Mouse (Mus musculus): ENCODE data around the gene Nup188.

The Nup188 gene

DNA sequence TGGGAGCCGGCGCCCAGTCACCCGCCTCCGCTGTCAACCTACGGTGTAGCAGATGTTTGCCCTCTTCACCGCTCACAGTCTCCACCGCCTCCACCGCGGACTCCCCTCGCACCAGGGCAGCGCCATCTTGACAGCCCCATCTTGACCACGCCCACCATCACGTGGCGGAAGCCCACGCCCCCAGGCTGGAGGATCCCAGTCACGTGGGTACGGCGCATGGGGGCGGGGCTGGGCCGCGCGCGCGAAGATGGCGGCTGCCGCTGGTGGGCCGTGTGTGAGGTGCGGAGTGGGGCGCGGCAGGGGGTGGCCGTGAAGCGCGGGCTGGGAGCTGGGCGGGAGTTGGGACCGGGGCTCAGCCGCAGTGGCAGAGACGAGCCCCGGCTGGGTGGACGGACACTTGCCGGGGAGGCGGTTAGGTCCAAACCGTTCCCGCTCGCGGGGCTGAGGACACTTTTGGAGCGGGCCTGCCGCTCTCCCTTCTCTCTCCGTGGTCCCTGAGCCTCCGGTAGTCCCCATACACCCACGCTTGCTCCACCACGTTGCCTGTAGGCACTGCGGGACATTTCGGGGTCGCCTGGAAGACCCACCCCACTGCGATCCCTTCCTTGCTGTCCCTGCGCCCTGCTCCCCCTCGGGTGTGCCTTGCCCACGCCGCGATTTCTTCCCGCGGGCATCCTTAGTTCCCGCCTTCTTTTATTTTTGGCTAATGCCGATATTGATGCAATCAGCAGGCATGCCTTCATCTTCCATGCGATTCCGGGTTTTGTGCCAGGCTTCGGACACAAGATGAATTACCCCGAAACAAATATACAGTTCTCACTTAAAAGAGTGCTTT, at the start of gene Nup188, which contains the start of gene Dolk:
Gene Nup188, plus strand, starts transcription at position 206 of the 835 bp plus-strand sequence.
Gene Dolk, minus strand, starts transcription at position 143 of the 835 bp plus-strand sequence.
- DNase-seq, result peak; percentile 97

DNA sequence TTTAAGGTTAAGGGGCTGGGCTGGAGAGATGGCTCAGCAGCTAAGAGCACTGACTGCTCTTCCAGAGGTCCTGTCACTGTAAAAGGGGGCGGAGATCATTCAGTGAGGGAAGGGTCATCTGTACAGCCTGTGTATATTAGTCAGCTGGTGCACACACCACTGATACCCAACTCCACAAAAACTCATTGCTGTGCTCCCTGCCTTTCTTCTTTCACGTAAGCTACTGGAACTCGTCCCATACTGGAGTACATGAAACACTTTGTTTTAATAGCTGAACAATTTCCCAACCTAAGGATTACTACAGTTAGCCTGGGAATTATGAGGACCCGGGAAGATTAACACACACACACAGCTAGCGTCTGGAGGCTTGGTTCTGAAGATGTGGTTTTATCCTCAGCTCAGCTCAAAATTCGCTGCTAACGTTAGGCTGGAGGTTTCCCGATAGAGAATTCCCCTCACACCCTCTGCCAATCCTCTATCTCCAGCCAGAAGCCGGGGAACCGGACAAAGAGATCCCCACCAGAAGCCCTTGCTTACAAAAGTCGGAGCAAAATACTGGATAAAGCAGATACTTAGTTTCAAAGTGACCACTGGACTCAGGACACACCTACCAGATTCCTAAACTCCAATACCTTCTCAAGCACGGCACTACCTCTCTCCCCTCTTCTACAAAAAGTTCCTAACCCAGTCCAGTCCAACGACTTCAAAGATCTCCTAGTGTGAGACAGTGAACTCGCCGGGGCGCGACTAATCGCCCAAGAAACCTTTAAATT, 49.6 kb upstream of the Nup188 start:
- DNase-seq, result no peak

- DNase-seq, result peak; percentile 99
Observed at GRCm38 (mm10) chr2:30237199-30237880, 48.9 kb upstream of the Nup188 start, which contains the start of gene Lrrc8a. Lrrc8a (plus strand) TSS chr2:30237715.

DNA sequence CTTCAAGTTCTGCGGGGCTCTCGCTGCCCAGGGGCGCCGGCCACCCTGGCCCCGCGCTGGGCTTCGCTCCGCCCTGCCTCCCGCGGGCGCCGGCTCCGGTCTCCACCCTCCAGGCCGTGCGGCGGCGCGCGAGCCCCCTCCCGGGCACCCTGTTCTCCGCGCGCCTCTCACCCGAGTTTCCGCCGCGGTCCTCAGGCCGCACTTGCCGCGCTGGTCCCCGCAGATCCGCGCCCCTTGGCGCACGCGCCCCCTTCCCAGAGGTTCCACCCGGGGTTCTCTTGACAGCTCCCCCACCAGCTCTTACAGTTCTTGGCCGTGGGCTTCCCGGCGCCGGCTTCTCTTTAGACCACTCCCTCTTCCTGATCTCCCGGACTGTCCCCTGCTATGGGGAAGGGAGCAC, 48.3 kb upstream of the Nup188 start:
- no peak for DNase-seq

DNA sequence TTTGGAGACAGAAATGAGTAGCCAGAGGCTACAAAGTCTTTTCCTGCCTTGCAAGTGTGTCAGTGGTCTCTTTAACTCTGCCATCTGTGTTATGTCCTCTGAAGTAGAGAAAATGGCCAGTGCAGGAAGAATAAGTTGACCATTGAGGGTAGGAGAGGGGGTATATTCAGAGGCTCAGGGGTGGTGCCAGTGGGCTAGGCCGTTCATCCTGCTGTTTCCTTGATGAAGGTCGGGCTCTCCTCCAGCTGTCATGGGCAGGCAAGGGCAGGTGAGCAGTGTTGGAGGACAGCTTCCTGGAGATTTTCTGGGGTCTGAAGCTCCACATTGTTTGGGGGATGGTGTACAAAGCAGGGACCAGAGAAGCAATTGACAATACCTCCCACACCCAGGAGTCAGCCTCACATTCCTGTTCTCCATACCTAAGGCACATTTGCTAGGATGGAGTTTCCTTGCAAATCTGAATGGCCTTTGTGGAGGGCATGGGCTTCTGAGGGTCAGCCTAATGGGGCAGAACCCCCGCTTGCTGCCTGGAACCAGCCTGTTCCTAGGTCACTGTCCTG, 47.2 kb upstream of the Nup188 start:
- no peak for DNase-seq

- DNase-seq, result no peak
Observed at GRCm38 (mm10) chr2:30239777-30240176, 46.4 kb upstream of the Nup188 start.

GRCm38 (mm10) chr2:30240267-30240666, 45.9 kb upstream of the Nup188 start, which contains the start of gene Gm28035:
Gm28035 (plus strand) TSS chr2:30240567.
- DNase-seq, result no peak

- DNase-seq, result no peak
Observed at GRCm38 (mm10) chr2:30242509-30242908, 43.7 kb upstream of the Nup188 start.

GRCm38 (mm10) chr2:30243391-30243790, 42.8 kb upstream of the Nup188 start:
- no peak for DNase-seq

DNA sequence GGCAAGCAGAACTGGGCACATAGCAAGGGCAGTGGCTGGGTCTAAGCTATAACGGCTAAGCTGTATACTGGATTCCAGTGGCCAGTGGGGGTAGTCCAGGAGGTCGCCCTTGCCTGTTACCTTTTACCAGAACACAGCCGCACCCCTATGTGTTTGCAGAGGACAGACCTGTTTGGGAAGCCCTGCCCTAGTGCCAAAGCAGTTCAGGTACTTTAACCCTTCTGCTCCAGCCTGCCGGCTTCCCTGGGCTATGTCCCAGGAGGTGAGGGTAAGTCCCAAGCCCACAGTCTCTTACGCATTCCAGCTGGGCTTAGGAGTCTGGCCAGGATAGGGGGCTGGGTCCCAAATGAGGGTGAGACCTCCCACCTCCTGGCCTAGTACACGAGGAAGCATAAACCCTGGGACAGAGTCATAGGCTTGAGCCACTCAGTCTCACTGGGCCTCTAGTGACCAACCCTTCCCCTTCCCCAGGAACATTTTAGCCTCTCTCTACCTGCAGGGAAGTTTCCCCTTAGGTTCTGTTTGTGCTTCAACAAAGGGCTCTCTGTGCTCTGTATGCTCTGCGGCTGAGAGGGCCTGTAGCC, 41.5 kb upstream of the Nup188 start:
- no peak for DNase-seq

DNA sequence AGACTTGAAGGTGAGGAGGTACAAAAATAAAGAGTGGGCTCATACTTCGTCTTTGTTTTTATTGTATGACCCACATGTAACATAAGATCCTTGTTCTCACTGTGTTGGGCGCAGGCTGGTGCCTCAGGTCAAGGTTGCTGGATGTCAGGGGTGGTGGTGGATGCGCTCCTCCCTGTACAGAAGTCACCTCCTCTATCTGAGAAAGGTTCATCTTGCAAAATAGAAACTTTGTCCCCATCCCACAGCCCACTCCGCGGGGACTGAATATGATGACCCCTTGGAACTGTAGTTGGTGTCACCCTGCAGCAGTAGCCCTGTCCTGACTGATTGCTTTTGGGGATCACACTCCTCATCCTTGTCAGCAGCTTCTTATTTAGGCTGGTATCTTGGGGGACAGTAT, 39.2 kb upstream of the Nup188 start:
- DNase-seq, result no peak

DNA sequence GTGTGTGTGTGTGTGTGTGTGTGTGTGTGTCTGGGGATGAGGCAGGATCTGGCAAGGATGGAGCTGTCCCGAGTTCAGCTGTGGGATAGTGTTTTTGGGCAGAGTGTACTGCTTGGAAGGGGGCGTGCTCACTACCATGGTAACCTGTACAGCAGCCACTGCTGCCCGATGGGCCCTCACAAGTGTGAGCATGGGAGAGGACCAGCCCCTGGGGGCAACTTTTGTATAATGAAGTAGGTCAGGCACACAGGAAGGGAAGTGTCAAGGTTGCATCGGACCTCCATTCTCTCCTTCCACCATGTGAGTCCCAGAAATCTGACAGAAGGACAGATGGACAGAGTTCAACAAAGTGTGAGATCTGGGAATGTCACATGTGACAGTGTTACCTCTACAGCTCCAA, 38.5 kb upstream of the Nup188 start:
- DNase-seq, result no peak

DNA sequence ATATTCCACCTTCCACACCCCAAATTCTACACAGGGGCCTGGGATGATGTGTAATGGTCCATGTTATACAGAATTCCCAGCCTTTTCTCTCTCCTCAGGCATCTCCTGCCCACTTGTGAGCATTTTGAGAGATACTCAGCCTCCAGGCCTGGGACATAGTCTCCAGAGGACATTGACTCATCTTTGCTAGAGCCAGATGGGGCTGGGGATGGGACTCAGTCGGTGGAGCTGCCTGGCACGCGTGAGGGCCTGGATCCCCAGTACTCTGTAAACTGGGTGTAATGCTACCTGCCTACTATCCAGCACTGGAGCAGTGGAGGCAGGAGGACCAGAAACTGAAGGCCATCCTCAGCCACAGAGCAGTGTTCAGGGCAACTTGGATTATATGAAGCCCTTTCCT, 37.0 kb upstream of the Nup188 start:
- DNase-seq, result no peak

GRCm38 (mm10) chr2:30250166-30251128, 35.8 kb upstream of the Nup188 start:
- DNase-seq, result no peak

- DNase-seq, result no peak
Observed at GRCm38 (mm10) chr2:30251417-30252104, 34.6 kb upstream of the Nup188 start.

DNA sequence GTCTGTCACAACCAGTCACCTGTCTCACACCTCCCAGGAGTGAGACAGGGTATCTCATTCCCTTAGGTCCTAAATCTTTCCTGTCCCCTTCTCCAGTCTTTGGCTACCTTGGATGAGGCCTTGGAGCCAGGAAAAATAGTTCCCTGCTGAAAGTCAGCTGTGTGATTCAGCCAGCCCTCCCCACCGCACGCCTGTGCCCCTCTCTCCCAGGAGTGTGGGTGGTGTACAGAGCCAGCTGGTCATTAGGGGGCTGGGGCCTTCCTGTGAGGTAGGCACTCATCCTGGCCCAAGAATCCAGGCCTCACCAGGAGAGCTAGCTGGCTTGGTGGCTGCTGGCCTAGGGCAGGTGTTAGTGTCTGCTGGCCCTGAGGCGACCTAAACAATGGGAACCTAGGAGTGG, 33.7 kb upstream of the Nup188 start:
- no peak for DNase-seq

- DNase-seq, result no peak
Observed at GRCm38 (mm10) chr2:30253809-30254208, 32.4 kb upstream of the Nup188 start.

DNA sequence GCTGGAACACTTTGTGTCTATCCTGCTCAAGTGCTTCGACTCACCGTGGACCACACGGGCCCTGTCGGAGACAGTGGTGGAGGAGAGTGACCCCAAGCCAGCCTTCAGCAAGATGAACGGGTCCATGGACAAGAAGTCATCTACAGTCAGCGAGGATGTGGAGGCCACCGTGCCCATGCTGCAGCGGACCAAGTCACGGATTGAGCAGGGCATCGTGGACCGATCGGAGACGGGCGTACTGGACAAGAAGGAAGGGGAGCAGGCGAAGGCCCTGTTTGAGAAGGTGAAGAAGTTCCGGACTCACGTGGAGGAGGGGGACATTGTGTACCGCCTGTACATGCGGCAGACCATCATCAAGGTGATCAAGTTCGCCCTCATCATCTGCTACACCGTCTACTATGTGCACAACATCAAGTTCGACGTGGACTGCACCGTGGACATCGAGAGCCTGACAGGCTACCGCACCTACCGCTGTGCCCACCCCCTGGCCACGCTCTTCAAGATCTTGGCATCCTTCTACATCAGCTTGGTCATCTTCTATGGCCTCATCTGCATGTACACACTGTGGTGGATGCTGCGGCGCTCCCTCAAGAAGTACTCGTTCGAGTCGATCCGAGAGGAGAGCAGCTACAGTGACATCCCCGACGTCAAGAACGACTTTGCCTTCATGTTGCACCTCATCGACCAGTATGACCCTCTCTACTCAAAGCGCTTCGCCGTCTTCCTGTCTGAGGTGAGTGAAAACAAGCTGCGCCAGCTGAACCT, 30.4 kb upstream of the Nup188 start:
- DNase-seq, result no peak

- DNase-seq, result no peak
Observed at GRCm38 (mm10) chr2:30256616-30257350, 29.4 kb upstream of the Nup188 start.
